Mouse (Mus musculus): Measurements from ENCODE around the gene Aox3.

GRCm38 (mm10) chr1:58237527-58238299, 124.8 kb downstream of the Aox3 start:
- TF ChIP-seq CTCF (IDR thresholded peaks at IDR 0.05; ENCODE audit: low read depth, low read length) = no peak
- no peak for TF ChIP-seq GATA1 (IDR thresholded peaks at IDR 0.05; ENCODE audit: borderline replicate concordance, low read length)

Measured in G1E (cell line).